Mouse (Mus musculus): ENCODE results near the gene Matn1. TPM values are rescaled to one million over a fixed set of nuclear protein-coding genes. Genes with fewer than 3 reads are reported as not detected.

Matn1 gene
- under 1 TPM; 0.11 to 0.70 TPM for polyA plus RNA-seq (2017; shearing (Covaris generic))

DNA sequence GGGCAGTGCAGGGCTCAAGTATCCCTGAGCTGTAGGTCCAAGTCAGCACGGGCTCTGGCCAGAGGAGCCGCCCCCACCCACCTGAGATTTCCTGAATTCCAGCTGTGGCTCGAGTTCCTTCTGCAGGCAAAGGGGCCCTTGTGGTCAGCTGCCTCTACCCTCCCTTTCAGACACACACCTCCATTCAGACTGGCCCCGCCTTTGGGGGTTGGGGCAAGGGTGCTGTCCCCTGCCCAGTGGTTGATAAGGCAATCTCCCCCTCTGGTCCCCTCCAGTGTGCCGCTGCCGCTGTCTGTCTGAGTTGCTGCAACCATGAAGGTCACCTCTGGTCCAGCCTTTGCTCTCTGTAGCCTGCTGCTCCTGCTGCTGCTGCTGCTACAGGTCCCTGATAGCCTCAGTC, at the start of gene Matn1:
Matn1 (plus strand) TSS at position 274 of the 400 bp plus-strand sequence.

DNA sequence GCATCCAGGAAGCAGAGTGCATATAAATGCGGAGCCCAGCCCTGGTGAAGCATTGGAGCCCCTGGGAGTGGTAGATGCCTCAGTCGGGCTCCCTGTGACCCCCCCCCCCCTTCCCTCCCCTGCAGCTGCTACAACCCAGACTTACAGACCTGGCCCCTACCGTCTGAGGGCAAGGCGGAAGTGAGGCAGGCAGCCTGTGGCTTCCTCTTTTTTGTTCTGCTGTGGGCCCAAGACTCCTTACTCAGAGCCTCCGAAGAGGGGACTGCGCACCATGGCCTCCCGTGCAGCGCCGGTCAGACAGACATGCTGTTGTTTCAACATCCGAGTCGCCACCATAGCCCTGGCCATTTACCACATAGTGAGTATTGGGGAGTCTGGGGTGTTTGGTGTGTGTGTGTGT, 31.1 kb upstream of the Matn1 start, which contains the start of gene Laptm5:
Laptm5 (plus strand) TSS at position 49 of the 400 bp plus-strand sequence.

Other genes starting within 250 kb of the Matn1 start
- 1 to 10 TPM; 3.2 to 8.8 TPM for gene Sdc3, start 151.8 kb upstream of the Matn1 start, polyA plus RNA-seq (2017; shearing (Covaris generic))
- 1,000 to 10,000 TPM; 1,685 to 2,192 TPM for gene Laptm5, start 31.3 kb upstream of the Matn1 start, polyA plus RNA-seq (2017; shearing (Covaris generic))

All from inflammation-experienced regulatory T-cells (primary cell).